Comparison of ENCODE assay signal across 8 mouse cellular contexts in the genomic region with DNA sequence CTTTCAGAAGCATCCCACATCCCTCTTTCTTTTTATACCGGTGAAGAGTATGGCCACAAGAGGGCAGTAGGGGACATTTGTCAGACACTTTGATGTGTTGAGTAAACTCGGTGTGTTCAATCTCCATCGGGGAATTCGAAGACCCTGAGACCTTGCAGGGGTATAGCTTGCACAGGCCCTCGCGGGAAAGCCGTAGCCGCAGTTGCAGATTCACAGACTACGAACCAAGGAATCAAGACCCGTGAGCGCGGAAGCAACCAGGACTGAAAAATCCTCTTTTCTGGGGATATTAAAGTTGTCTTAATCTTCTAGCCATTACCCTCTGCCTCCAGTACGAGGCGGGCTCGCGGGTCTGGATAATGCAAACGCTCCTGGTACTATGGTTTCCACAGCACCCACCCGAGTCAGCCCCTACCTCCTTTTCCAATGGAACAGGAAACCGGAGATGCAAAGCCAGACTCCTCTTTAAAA. TPM values are rescaled to one million over a fixed set of nuclear protein-coding genes. Genes with fewer than 3 reads are reported as not detected.
DNase-seq lines count a peak whose midpoint lies in the region; ATAC-seq lines count a peak whose summit lies in the region.

No protein-coding gene starts in this region.

- no peaks in the 10 kb centered on the region for H3K27me3 ChIP-seq in intestine, embryonic 15.5 days (replicated peaks)

- no peaks in the 10 kb centered on the region for H3K9me3 ChIP-seq in intestine, embryonic 15.5 days

- intact Hi-C loops in gastrocnemius, postnatal 36 days (cut with DNase I) = loop anchor here (1.0 to 5.0 kb wide), 2 partner anchors 103 to 198 kb away; no protein-coding TSS in a partner anchor
- intact Hi-C loops in left cerebral cortex, postnatal 25 days (cut with DNase I) = loop anchor here (5.0 to 10.0 kb wide), 4 partner anchors 284 to 1232 kb away; no protein-coding TSS in a partner anchor

- H3K27ac ChIP-seq in intestine, embryonic 15.5 days = no peak overlapping the region

- peak overlapping the region; percentile 97 for H3K4me2 ChIP-seq in intestine, embryonic 15.5 days (replicated peaks)

- peak overlapping the region; percentile 81 for H3K4me3 ChIP-seq in intestine, embryonic 15.5 days (replicated peaks)

- WGBS in intestine, embryonic 15.5 days = 2% methylated on average over 19 of the region's 19 CpGs

- H3K36me3 ChIP-seq in intestine, embryonic 15.5 days = no peaks in the 10 kb centered on the region

- H3K4me1 ChIP-seq in intestine, embryonic 15.5 days (replicated peaks) = peaks cover 22% of the 10 kb centered on the region

- peak; percentile 40; the same call in 1 of the 2 replicates for ATAC-seq in intestine, embryonic 15.5 days
- no peak for ATAC-seq in monocyte, adult 5-6 weeks (replicated peaks; ENCODE audit: insufficient number of reproducible peaks, low FRiP score, low TSS enrichment, poor library complexity, severe bottlenecking)

- no peak overlapping the region for H3K9ac ChIP-seq in intestine, embryonic 15.5 days

- peak; percentile 87 for DNase-seq in adrenal gland, postnatal 14 days
- DNase-seq in embryo, embryonic 10.5 days (ENCODE audit: low spot score) = peak; percentile 95
- DNase-seq in gastrocnemius, postnatal 36 days = peak; percentile 60 to 71
- DNase-seq in left cerebral cortex, postnatal 25 days (ENCODE audit: low spot score in 2 of 2) = peak; percentile 86 to 94
- DNase-seq in mesoderm, embryonic 11.5 days (ENCODE audit: low read depth, low spot score) = peak; percentile 92
- DNase-seq in skeletal muscle tissue, adult 2 months (ENCODE audit: low read depth, low spot score) = peak; percentile 50

RNA-seq across cellular contexts. Expression of a gene that starts 0.9 kb away (rescaled TPM):
- 15.2 and 17.3 TPM in 2 replicates for total RNA-seq in adrenal gland, postnatal 14 days (2021)
- 1 to 10 TPM; 6.6 to 8.5 TPM for total RNA-seq in gastrocnemius, postnatal 36 days (2021)
- polyA plus RNA-seq in intestine, embryonic 15.5 days (2015; fragmentation: Nextera tagmentation; extraction: Ambion mirVana) = 5.6 and 5.9 TPM in 2 replicates
- total RNA-seq in left cerebral cortex, postnatal 25 days (2021) = 100 to 1,000 TPM in 1 of 2 experiments, 10 to 100 TPM in 1; 88.4 to 102 TPM
- total RNA-seq in monocyte, adult 5-6 weeks (2017) = not detected in 3 replicates
